Mouse (Mus musculus) megakaryocyte, embryonic 14.5 days (primary cell): Measurements from ENCODE around the gene Rhot1.

ENCODE experiments used
- FLI1 ChIP-seq: IDR thresholded peaks from 2 replicates; pipeline ENCODE4 v1.6.1; 2012; ENCODE audit warnings: low read length, inconsistent platforms, mixed read lengths
- GATA1 ChIP-seq: IDR thresholded peaks from 3 replicates; pipeline ENCODE4 v1.6.1; 2012; ENCODE audit warnings: mixed read lengths, low read length, inconsistent platforms, borderline replicate concordance

- TF ChIP-seq GATA1 (no peak), FLI1 (no peak)
Observed at GRCm38 (mm10) chr11:80215291-80215690, 6.5 kb downstream of the Rhot1 start.
